Mouse (Mus musculus) kidney, postnatal 0 days (tissue): ENCODE measurements around the gene Pde1b. TPM values are rescaled to one million over a fixed set of nuclear protein-coding genes. Genes with fewer than 3 reads are reported as not detected.

Experiments
- ATAC-seq: fragments of 200-750 bp; cut with Nextera tagmentation; replicated peaks from 2 replicates; pipeline ENCODE4 v1.8.0; 2017; ENCODE audit warnings: low read depth, moderate number of reproducible peaks, moderate TSS enrichment, moderate library complexity; ENCODE audit not compliant: low FRiP score
- DNase-seq: peaks from one replicate; pipeline ENCODE4 v3.0.0-alpha.2; 2016; ENCODE audit warnings: low spot score
- H3K27ac ChIP-seq: fragments of 300-500 bp; sonication (generic); 2 replicates; pipeline ENCODE4 v1.5.1; 2014; ENCODE audit warnings: mild to moderate bottlenecking
- H3K27me3 ChIP-seq: fragments of 300-500 bp; sonication (generic); 2 replicates; pipeline ENCODE4 v1.6.1; 2014; ENCODE audit warnings: low read length, mixed read lengths; ENCODE audit not compliant: insufficient read depth
- H3K36me3 ChIP-seq: fragments of 300-500 bp; sonication (generic); 2 replicates; pipeline ENCODE4 v1.6.1; 2014; ENCODE audit warnings: low read length, mixed read lengths; ENCODE audit not compliant: insufficient read depth
- H3K4me1 ChIP-seq: fragments of 300-500 bp; sonication (generic); replicated peaks from 2 replicates; pipeline ENCODE4 v1.6.1; 2014; ENCODE audit warnings: antibody characterized with exemption, low read length, mixed read lengths; ENCODE audit not compliant: insufficient read depth
- H3K4me2 ChIP-seq: fragments of 300-500 bp; sonication (generic); 2 replicates; pipeline ENCODE4 v1.6.1; 2014; ENCODE audit warnings: mild to moderate bottlenecking, low read length, moderate library complexity, mixed read lengths
- H3K4me3 ChIP-seq: fragments of 300-500 bp; sonication (generic); replicated peaks from 2 replicates; pipeline ENCODE4 v1.5.1; 2014; ENCODE audit warnings: low read depth, low read length
- H3K9ac ChIP-seq: fragments of 300-500 bp; sonication (generic); 2 replicates; pipeline ENCODE4 v1.6.1; 2014; ENCODE audit warnings: low read depth, low read length
- H3K9me3 ChIP-seq: fragments of 300-500 bp; sonication (generic); replicated peaks from 2 replicates; pipeline ENCODE4 v1.6.1; 2016; ENCODE audit warnings: low read length, inconsistent platforms, mixed read lengths
- CTCF ChIP-seq: IDR thresholded peaks from 2 replicates; pipeline ENCODE4 v1.5.1; 2016; ENCODE audit warnings: antibody characterized with exemption, low read depth, mild to moderate bottlenecking, moderate library complexity
- WGBS: fragments of 180-500 bp; shearing (Covaris S2); extraction: QIAGEN DNeasy Blood & Tissue Kit; methylation state at CpG from one replicate; pipeline ENCODE4 v1.1.7; 2014; 5-methylcytosine and 5-hydroxymethylcytosine counted together
- polyA plus RNA-seq: library from polyadenylated mRNA; unstranded; fragments of >200 nt; fragmentation: Nextera tagmentation; extraction: Ambion mirVana; gene quantifications from 2 replicates; pipeline ENCODE4 v1.2.1, GENCODE M21; 2015

The Pde1b gene
- polyA plus RNA-seq, 1 experiment from 2014 or later: 3.5 TPM

GRCm38 (mm10) chr15:103485106-103485505, 17.7 kb upstream of the Pde1b start:
- no peak for TF ChIP-seq CTCF
- Histone ChIP-seq H3K9ac (no peak overlapping the region), H3K36me3 (no peaks in the 10 kb centered on the region), H3K9me3 (no peaks in the 10 kb centered on the region), H3K27ac (no peak overlapping the region), H3K4me3 (no peak overlapping the region), H3K4me2 (no peak overlapping the region), H3K27me3 (no peaks in the 10 kb centered on the region), H3K4me1 (no peaks in the 10 kb centered on the region)
- 54% methylated on average over 3 of the region's 3 CpGs for WGBS
- DNase-seq: no peak
- ATAC-seq: no peak

GRCm38 (mm10) chr15:103486658-103487057, 16.2 kb upstream of the Pde1b start:
- WGBS: 67% methylated on average over 1 of the region's 1 CpGs
- Histone ChIP-seq H3K4me3 (no peak overlapping the region), H3K9ac (no peak overlapping the region), H3K4me1 (no peaks in the 10 kb centered on the region), H3K27me3 (no peaks in the 10 kb centered on the region), H3K4me2 (no peak overlapping the region), H3K36me3 (no peaks in the 10 kb centered on the region), H3K27ac (no peak overlapping the region), H3K9me3 (no peaks in the 10 kb centered on the region)
- no peak for DNase-seq
- TF ChIP-seq CTCF: no peak
- ATAC-seq: no peak

- WGBS: 50% methylated on average over 4 of the region's 4 CpGs
- no peaks in the 10 kb centered on the region for H3K4me1 ChIP-seq
- no peak for TF ChIP-seq CTCF
These were observed 14.5 kb upstream of the Pde1b start for GRCm38 (mm10) chr15:103488336-103488735.

GRCm38 (mm10) chr15:103496204-103497140, 6.4 kb upstream of the Pde1b start:
- no peak for DNase-seq
- Histone ChIP-seq H3K27me3 (0 out of 2 replicates have a peak, but pooled peaks cover 6% of the 10 kb centered on the region), H3K9me3 (no peaks in the 10 kb centered on the region), H3K9ac (no peak overlapping the region), H3K4me3 (no peak overlapping the region), H3K4me2 (no peak overlapping the region), H3K27ac (no peak overlapping the region), H3K4me1 (no peaks in the 10 kb centered on the region), H3K36me3 (no peaks in the 10 kb centered on the region)
- TF ChIP-seq CTCF: no peak
- WGBS: 64% methylated on average over 10 of the region's 10 CpGs
- no peak for ATAC-seq

More at GRCm38 (mm10) chr15:103488336-103488735, 14.5 kb upstream of the Pde1b start:
- no peak overlapping the region for H3K27ac ChIP-seq
- H3K27me3 ChIP-seq: no peaks in the 10 kb centered on the region
- no peak overlapping the region for H3K9ac ChIP-seq
- DNase-seq: no peak
- H3K9me3 ChIP-seq: no peaks in the 10 kb centered on the region
- no peak overlapping the region for H3K4me2 ChIP-seq
- H3K4me3 ChIP-seq: no peak overlapping the region
- no peak for ATAC-seq
- H3K36me3 ChIP-seq: no peaks in the 10 kb centered on the region

GRCm38 (mm10) chr15:103498157-103498556, 4.7 kb upstream of the Pde1b start:
- 27% methylated on average over 3 of the region's 3 CpGs for WGBS
- ATAC-seq (no peak), DNase-seq (no peak)
- H3K9ac ChIP-seq: no peak overlapping the region
- no peaks in the 10 kb centered on the region for H3K9me3 ChIP-seq
- H3K4me1 ChIP-seq: no peaks in the 10 kb centered on the region
- no peak overlapping the region for H3K27ac ChIP-seq
- H3K4me2 ChIP-seq: no peak overlapping the region
- no peak overlapping the region for H3K4me3 ChIP-seq
- TF ChIP-seq CTCF: no peak
- H3K27me3 ChIP-seq: 0 out of 2 replicates have a peak, but pooled peaks cover 6% of the 10 kb centered on the region
- no peaks in the 10 kb centered on the region for H3K36me3 ChIP-seq

GRCm38 (mm10) chr15:103500723-103501122, 2.1 kb upstream of the Pde1b start:
- no peak for TF ChIP-seq CTCF
- Histone ChIP-seq H3K9ac (no peak overlapping the region), H3K9me3 (no peaks in the 10 kb centered on the region), H3K27ac (no peak overlapping the region), H3K4me2 (no peak overlapping the region), H3K4me3 (no peak overlapping the region), H3K36me3 (no peaks in the 10 kb centered on the region), H3K4me1 (no peaks in the 10 kb centered on the region), H3K27me3 (peaks cover 13% of the 10 kb centered on the region)
- ATAC-seq: no peak
- 85% methylated on average over 1 of the region's 1 CpGs for WGBS
- no peak for DNase-seq
